Mouse (Mus musculus) T-helper 17 cell (primary cell): ENCODE results near the gene Gpkow.
"Not testable (repeated sequence)": the region's sequence is repeated elsewhere in the genome, so short reads cannot be mapped to it uniquely, and the experiment has no call there.

Experiments used
- in situ Hi-C, 2 experiments: fragments of 300-600 bp; cut with MboI, MseI; formaldehyde crosslinking; loops; 1 replicate in 1 of 2; 2 replicates in 1 of 2; pipeline ENCODE4 v1.15.1; 2025; ENCODE audit warnings: high pct_unique_total_duplicates in 2 of 2

Gene Gpkow

GRCm38 (mm10) chrX:7744940-7745339, 48.0 kb downstream of the Gpkow start:
- in situ Hi-C loops, result no loop called here

- in situ Hi-C loops, result no loop called here
Measured at GRCm38 (mm10) chrX:7745429-7745828, 48.5 kb downstream of the Gpkow start.

- in situ Hi-C loops, result no loop called here
Measured at GRCm38 (mm10) chrX:7750432-7751116, 53.6 kb downstream of the Gpkow start, which contains the start of gene Ccdc120. Ccdc120 (minus strand) TSS chrX:7750905.

- in situ Hi-C loops, result not testable (repeated sequence)
Measured at GRCm38 (mm10) chrX:7753627-7754026, 56.7 kb downstream of the Gpkow start.
